Mouse (Mus musculus) kidney, postnatal 25 days (tissue): ENCODE data around the gene Rnf220.

ENCODE experiments used
- DNase-seq, 2 experiments: peaks; one replicate each; pipeline ENCODE4 v3.0.0; 2021; ENCODE audit warnings: mixed read lengths in 2 of 2

Gene Rnf220

GRCm38 (mm10) chr4:117436995-117437660 lies 59.7 kb downstream of the Rnf220 start:
- no peak for DNase-seq

DNA sequence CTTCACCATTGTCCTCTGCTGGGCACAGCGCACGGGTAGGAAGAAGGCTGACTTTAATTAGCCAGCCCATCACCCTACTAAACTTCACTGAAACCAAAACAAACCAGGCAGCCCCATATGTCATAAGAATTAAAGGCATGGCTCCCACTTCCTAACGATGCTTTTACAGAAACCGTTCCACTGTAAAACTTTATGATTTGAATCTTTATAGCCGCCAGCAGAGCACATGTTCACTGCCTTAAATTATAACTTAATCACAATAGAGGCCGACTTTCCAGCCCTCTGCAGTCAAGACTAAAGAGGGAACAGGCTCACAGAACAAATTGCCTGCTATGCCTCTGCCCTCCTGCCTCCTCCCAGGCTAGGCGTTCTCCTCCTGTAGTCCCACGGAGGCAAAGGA lies 62.5 kb downstream of the Rnf220 start:
- DNase-seq, result no peak

DNA sequence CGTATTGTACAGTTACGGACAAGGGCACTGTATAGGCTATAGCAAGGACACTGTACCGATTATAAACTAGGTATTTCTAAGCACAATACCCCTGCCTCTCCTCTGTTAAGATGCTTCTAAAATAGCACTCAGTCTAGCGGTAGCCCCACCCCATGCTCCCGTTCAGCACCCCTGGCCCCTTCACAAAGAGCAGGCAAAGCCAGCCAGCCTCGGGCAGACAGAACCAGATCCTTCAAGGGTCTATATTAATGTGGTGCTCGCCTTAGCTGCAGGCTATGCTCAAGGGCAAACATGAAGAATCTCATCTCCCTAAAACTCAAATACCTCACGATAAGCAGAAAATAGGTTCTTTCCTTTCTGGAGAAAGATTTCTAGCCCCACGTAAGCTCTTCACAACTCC lies 67.2 kb downstream of the Rnf220 start:
- peak in 1 of 2 experiments; percentile 3 for DNase-seq

- DNase-seq, result no peak
Observed at GRCm38 (mm10) chr4:117427540-117427939, 69.3 kb downstream of the Rnf220 start.

DNA sequence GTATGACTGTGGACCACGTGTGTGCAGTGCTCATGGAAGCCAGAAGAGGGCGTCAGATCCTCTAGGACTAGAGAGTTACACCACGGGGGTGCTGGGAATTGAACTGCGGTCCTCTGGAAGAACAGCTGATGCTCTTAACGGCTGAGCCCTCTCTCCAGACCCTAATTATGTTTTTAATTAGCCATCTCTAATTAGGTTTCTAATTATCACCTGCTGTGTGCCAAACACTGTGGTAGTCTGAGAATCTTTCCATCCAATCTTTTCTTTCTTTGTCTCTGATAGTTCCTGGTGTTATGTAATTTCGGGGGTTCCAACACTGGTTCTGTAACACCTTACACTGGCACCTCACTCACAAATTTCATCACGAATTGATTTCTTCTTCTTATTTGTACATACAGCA lies 75.8 kb downstream of the Rnf220 start:
- no peak for DNase-seq

DNA sequence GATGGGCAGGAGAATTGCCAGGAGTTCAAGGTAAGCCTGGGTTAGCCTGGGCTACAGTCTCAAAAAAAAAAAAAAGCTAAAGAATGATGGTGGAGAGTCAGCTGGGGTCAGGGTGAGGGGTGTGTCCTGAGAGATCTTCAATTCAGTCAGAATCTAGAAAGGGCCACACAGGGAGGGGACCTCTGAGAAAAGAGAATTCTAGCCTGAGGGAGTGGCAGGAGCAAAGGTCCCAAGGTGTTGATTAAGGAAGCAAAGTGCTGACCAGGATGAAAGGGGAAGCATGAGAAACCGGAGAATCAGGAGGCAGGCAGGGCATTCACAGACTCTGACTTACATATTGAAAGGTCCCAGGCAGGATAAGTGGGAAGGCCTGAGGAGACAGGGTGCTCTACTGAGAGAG lies 80.0 kb downstream of the Rnf220 start:
- DNase-seq, result no peak

GRCm38 (mm10) chr4:117410049-117410410 lies 86.8 kb downstream of the Rnf220 start:
- no peak for DNase-seq

- DNase-seq, result no peak
Observed at GRCm38 (mm10) chr4:117409144-117410048, 87.5 kb downstream of the Rnf220 start.

- DNase-seq, result no peak
Observed at GRCm38 (mm10) chr4:117407945-117408344, 88.9 kb downstream of the Rnf220 start.

DNA sequence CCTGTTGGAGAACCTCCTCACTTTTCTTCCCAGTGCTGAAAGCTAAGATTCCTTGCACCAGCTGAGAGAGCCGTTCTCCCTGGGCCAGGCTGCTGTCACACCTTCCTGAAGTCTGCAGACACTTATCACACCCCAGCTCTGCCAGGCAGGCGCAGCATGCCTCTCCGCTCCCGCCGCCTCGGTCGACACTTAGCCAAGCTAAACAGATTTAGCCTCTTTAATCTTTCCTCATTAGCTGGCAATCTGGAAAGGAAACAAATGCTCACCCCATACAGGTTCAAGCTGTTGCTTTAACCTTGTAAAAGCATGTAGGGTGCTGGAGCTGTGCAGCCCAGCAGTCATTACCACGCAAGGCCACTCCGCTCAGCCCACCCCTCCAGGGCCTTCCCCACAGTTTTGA lies 90.9 kb downstream of the Rnf220 start:
- no peak for DNase-seq

DNA sequence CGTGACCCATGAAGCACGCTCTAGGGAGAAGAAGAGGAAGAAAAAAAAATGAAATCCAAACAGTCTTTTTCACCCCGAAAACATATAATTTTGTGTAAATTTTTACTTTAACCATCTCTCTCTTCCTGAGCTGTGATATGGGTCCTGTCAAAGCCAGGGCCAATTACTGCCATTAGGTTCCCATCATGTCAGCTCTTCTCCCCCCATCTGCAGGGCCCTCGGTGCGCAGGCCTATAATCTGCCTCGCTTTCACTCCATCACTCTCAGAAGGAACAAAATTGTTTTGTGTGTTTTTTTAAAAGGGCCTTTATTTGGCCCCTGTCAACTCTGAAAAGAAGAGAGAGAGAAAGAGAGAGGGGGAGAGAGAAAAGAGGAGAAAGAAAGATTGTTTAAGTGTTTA lies 91.6 kb downstream of the Rnf220 start:
- no peak for DNase-seq

- no peak for DNase-seq
Observed at GRCm38 (mm10) chr4:117403411-117403810, 93.4 kb downstream of the Rnf220 start.

DNA sequence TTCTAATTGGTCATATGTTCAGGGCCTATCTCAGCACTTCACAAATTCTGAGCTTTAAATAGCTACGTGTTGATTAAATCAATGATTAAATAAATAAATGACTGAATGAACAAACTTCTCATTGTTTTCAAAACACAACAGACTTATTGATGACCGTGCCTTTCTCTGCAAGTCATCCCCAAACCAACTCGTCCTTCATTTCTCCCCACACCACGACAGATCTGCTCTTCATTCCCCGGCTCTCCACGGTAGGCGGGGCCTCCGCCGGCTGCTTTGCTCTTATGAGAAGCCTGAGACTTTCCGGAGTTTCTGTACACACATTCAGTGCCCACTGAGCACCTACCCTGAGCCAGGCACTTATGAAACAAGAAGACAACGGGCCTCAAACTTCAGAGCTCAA lies 99.7 kb downstream of the Rnf220 start:
- no peak for DNase-seq

DNA sequence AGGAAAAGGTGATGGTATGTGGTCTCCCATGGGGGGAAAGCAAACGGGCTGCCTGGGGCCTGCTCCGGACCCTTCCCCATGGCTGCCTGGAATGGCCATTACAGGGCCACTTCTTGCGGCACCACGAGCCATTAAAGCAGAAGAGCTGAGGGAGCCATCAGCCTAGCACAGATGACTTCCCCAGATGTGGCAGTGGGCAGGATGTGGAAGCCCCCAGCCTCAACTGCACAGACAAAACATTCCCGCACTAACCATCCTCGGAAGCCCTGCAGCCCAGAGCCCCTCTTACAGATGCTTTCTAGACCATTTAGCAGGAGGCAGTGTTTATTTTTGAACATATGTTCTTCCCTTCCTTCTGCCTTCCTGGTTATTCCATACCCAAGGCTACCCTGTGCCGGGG lies 103.8 kb downstream of the Rnf220 start:
- no peak for DNase-seq

DNA sequence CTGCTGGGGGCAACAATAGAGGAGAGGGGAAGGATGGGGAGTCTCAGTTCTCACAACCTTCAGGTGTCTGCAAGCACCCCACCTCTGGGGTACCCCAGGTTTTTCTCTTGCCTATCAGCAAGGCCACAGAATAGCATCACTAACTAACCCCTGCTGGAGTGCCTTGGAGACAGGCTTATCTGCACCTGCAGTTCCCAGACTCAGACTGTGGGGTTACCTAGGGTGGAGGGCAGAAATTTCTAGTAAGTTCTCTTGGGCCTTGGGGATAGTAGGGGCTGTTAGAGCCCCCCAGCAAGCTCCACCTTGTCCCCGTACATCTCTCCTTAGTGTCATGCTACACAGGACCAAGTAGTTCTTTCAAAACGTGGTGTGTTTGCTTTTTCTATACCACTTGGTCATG lies 104.5 kb downstream of the Rnf220 start:
- DNase-seq, result no peak

DNA sequence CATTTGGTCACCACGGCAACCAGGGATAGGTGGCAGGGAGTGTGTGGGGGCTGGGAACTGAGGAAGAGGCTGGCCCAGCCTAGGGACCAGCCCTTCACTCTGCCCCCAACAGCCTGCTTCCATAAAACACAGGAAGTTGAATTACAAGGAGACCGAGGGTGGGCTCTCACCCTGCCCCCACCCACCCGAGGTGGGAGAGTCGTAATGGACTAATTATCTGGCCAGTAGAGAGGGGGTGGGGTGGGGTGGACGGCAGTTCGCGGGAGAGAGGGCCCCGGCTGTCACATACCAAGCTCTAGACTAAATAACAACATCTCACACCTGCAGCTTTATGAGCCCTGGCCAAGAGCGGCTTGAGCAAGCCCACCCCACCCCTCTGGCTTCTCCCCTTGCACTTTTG lies 104.9 kb downstream of the Rnf220 start:
- no peak for DNase-seq

- no peak for DNase-seq
Observed at GRCm38 (mm10) chr4:117390850-117391795, 105.7 kb downstream of the Rnf220 start.

DNA sequence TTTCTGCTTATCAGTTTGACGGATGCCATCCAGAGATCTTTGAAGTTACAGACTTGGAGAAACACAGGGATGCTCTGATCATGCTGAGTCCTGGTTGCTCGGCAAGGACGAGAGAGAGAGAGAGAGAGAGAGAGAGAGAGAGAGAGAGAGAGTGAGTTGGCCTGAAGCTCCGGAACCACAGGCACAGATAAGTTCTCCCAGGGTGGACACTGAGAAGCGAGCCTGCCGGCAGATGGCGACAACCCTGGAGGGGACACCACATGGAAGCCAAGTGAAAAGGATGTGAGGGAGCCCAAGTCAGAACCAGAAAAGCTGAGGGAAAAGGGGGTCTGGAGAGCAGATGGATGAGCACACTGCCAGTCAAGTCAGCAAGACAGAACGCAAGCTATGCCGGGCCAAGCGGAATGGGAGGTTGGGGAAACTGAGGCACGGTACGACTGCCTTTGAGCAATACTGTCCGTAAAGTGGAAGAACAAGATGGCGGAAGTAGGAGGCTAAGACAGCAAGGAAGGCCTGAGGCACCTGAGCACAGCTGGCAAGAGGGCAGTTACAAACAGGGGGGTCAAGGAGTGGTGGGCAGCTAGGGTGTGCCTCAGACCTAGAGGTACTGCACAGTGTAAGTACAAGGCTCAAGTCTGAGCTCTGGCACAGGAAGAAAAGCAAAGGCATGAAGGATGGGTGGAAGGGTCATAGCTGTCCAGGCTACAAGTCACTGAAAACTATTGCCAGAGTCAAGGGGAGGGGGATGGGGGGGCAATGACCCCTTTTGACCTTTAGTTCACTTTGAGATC lies 107.4 kb downstream of the Rnf220 start:
- DNase-seq, result no peak

GRCm38 (mm10) chr4:117385247-117385646 lies 111.6 kb downstream of the Rnf220 start:
- no peak for DNase-seq

DNA sequence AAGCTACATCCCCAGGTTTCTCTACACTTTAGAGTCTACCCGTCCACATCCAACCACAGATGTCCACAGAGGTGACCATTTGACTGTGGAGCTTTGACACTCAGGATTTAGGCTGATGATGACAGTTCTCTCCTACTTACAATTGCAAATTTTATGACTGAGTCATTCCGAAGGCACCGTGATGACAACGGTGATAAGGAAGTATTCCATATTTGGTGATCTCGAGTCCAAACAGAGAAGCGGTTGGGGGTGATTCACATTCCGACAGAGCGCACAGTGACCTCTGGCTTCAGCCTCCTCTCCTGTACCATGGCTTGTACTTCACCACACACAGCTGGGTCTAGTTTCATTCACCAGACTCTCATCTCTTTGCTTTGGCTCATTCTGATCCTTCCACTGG lies 115.0 kb downstream of the Rnf220 start:
- no peak for DNase-seq

DNA sequence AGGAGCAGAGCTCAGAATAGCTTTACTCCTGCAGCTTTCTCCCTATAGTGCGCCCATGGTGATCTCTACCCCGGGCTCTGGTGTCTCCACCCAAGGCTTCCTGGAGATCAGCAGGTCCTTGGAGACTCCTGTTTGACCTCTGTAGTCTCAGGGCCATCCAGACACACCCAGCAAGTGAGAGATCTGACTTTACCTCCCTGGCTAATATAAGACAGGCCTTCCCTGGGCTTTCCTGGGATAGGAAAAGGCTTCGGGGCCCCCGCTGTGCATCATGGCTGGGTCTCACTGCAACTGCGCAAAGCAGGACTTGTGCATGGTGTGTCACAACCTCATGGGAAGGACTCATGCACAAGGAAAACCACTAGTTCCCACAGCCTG lies 116.3 kb downstream of the Rnf220 start:
- no peak for DNase-seq

DNA sequence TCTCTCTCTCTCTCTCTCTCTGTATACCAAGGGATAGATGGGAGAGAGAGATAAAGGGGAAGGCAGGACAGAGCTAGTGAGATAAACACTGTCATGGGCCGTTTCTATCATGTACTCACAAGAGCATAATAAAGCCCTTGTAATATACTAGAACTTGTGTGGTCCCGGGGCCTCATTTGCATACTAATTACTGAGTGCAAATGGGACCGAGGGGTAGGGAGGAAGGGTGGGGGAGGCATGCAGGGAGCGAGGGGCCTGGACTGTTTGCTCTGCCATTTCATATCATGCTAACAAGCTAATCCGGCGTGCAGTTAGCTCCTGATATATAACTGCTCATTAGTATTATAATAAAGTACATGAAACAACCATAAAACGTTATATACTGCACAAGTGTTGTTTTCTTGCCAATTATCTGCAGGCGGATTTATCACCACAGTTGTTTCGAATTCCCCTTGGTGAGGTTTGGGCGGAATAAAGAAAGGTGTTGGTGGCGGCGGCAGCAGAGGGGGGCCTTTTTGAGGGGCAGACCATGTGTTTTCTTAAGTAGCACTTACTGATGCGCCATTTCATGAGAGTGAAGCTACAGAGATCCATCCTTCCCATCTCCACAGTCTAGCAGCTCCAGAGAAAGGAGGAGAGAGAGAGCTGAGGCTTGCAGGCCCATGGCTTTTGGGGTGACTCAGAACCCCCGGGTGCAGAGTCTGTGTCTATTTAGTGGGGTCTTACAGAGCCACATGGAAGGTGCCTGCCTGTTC lies 116.9 kb downstream of the Rnf220 start:
- DNase-seq, result no peak
